Mouse (Mus musculus): ENCODE results near the gene Tubgcp5. TPM values are rescaled to one million over a fixed set of nuclear protein-coding genes. Genes with fewer than 3 reads are reported as not detected.
"Not testable (repeated sequence)": the region's sequence is repeated elsewhere in the genome, so short reads cannot be mapped to it uniquely, and the experiment has no call there.

The Tubgcp5 gene
- polyA plus RNA-seq (2012; rRNA removed), result 4.6 and 5.1 TPM in 2 replicates

DNA sequence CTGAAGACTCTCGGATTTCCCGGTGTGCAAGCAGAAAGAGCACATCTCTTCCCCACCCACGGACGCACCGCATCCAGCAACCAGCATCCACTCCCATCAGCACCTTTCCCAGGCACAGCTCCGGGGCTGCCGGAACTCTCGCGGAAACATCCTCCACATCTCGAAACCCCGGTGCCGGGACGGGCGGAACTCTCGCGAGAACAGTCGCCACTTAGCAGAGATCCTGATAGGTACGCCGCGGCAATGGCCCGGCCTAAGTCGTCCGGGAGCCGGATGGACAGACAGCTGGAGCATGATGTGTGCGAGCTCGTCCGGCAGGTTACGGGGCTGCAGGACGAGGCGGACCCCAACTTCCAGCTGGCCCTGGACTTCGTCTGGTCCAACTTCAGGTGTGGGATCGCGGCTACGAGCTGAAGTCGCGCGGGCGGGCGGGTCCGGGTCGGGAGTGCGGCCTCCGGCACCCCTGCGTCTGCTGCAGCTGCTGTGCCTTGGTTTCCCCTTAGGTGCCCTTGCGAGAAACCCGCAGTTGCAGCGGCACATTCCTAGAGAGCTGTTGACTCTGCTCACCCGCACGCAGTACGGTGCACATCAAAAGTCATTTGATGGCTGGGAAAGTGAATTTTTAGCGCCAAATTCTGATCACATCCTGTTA is at the start of gene Tubgcp5:
Tubgcp5 (plus strand) TSS at position 203 of the 652 bp plus-strand sequence.
- DNase-seq (ENCODE audit: low read depth), result peak; percentile 49

DNA sequence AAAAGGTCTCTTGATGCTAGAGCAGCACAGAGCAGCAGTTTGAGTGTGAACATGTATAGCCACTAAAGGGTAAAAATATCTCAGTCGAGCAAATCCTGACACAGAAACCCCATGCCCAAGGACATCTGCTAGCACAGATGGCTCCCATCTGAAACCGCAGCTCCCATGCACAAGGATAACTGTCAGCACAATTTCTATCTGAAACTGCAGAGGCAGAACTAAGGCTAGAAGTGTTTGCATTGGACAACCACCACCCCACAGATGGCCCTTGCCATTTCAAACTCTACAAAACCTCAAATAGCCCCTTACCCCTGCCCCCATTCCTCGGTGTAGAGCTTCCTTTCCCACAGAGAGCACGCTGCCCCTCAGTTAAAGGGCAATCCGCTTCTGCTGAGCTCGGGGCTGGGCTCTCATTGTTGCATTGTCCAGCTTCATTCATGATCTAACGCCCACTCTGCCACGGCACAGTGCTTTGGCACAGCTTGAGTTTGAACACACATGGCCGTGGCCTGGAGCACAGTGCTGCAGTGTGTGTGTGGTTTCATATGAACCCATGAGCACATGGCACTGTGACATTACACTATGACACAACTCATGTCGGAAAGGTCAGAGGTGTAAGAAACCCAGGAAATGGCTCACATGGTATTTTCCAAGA is 49.3 kb upstream of the Tubgcp5 start:
- DNase-seq (ENCODE audit: low read depth), result no peak

DNA sequence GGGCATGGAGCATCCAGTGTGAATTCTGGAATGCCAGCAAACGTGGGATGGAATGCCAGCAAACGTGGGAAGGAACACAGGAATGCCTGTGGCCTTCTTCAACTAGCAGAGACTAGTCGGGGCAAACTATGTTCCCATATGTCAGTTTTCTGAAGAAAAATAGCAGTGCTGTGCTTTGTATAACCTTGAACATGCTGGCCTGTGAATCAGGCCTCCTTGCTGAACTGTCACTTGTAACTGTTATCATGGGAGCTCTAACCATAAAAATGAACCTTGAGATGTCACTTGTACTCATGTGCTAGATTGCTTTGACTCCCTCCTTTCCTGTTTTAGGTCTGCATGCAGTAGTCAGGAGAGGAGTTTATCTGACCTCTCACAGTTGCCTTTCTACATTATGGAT is 43.1 kb upstream of the Tubgcp5 start:
- DNase-seq (ENCODE audit: low read depth), result no peak

DNA sequence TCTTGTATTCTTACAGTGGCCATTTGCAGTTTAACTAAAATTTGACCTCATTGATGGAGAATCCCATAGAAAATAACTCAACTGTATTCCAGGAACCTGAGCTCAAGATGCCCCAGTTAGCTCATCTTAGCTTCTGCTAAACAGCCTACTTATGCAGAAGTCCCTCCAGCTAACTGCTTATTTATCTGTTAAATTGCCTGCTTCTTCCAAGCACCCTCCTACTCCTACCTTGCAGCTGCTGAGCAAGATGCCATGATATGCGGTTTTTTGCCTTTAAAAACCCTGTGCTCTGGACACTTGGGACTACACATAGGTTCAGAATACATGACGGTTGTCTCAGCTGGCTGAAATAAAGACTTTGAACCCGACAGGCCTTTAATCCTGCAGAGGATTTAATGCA is 34.6 kb upstream of the Tubgcp5 start:
- no peak for DNase-seq (ENCODE audit: low read depth)

DNA sequence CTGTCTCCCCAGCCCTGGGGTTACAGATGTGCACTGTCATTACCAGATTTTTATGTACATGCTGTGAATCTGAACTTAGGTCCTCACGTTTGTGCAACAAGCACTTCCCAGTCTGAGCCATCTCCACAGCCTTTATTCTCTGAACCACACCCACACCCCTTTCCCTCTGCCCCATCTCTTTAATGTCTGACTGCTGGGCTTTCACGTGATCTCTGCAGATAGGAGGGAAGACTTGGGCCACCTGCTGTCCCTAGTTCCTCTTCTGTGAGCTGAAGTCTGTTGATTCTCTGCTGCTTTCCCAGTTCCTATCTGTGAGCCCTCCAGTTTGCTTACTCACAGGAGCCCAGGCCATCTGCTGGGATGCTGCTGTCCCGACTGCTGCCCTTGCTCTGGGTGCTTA is 26.0 kb upstream of the Tubgcp5 start, which contains the start of gene Siglech:
Siglech (plus strand) TSS at position 253 of the 400 bp plus-strand sequence.
- no peak for DNase-seq (ENCODE audit: low read depth)

DNA sequence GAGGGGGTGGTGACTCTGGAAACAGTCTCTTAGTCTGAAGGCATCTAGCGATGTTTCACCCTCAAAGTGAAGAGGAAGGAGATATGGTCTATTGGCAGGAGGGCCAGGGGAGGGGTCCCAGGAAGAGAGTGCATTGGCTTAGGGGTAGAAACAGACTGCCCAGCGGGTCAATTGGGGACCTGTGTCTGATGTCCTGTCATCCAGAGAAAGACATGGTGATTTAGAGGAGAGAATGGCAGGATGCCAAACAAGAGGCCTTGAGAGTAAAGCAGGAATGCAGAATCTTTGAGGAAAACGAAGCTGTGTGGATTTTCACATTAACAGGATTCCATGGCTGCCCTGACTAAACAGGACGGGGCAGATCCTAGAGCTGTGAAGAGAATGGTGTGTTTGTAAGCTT is 13.9 kb upstream of the Tubgcp5 start:
- DNase-seq (ENCODE audit: low read depth), result no peak

DNA sequence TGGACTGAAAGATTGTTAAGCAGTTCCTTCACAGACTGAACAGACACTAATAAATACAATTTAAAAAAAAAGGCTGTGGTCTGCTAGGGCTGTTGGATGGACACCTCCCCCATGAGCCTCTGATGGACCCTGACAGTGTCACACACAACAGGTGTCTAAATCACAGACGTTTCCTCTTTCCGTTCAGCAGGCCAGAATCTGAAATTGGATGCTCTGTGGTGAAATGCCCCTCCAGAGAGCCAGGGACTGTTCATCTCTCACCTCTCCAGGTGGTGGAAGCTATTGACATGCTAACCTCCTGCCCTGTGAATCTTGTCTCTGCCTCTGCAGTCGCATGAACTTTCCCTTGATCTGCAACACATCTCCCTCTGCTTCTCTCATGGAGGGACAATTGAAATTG is 11.5 kb upstream of the Tubgcp5 start:
- no peak for DNase-seq (ENCODE audit: low read depth)

DNA sequence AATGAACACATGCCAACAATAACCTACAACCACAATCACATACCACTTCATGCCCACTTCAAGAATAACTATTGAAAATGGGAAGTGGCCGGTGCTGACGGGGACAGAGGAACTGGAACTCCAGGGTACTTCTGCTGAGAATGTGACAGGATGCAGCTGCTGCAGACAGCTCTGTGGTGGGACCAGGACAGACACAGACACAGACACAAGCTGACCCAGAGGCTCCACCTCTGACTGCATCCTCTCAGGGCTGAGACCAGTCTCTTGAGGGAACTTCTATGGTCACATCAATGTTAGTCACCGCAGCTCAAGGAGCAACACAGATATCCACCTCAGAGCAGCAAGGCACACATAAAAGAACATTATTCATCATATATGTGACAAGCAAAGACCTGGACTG is 9.4 kb upstream of the Tubgcp5 start:
- no peak for DNase-seq (ENCODE audit: low read depth)

DNA sequence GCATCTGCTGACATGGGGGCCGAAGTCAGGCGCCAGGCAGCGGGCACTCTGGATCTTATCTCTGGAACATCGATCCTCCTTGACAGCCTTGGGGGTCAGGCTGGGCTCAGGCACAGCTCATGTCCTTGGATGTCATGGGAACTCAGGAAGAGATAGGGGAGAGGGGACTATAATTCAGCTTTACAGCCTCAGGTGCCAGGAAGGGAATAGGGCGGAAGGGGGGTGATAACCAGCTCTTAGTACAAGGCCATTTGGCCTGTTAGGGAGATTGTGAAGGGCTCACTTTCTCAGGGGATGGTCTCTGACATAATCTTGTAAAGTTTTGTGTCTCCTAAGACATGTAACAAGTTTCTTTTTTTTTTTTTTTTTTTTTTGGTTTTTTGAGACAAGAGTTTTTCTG is 3.4 kb upstream of the Tubgcp5 start:
- not testable (repeated sequence) for DNase-seq (ENCODE audit: low read depth)

DNA sequence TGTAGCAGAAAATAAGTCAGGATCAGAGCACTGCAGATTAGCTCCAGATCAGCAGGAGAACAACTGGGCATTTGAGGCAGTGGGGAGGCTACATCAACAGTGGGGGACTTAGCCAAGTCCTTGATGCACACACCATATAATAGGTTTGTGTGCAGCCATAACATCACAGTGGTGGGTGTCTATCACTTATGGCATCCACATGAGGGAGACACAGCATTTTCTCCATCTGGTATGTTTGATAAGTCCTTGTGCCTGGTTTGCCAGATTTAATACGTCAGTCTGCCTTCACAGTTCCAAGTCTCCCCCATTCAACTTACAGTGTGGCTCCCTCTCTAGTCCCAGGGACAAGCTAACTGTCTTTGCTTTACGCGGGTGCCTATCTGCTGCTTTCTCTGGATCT is 1.7 kb upstream of the Tubgcp5 start:
- DNase-seq (ENCODE audit: low read depth), result no peak

DNA sequence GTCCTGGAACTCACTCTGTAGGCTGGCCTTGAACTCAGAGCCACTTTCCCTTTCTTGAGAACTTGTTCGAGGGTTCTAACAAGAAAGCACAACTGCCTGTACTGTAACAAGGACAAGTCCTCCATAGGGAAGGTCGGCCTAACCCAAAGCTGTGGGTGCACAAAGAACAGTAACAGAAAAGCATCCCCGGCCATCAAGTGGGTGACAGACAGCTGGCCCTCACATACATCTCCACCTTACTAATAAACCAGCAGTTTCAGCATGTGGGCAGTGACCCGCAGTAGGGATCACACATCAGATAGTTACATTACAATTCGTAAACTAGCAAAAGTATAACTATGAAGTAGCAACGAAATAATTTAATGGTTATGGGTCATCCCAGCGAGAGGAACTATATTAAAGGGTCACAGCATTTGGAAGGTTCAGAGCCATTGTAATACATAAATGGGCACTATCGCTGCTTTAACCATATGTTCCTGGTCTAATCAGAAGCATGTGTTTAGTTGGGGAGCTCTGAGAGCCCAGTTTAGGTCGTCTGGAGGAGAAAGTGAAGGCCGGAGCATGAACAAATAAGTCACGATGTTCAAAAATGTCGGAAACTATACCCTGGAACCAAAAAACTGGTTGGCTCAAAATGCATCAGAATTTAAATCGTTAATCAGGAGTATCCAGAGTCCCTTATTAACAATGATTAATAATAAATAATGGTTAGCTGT is 560 bp upstream of the Tubgcp5 start:
- no peak for DNase-seq (ENCODE audit: low read depth)

DNA sequence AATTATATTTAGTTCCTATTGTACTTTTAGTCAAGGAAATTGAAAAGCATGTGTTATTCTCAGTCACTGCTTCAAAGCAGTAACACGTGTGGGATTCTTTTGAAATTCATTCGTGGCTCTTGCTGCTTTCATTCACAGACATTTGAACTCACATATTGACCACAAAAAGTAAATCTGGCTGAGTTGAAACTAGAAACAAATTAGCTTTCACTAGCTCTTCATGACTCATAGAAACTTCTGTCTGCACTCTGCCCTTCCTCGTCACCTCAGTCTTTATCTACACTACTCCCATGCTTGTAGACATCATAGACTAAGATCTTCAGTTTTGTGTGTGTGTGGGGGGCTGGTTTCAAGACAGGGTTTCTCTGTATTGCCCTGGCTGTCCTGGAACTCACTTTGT is 6.0 kb downstream of the Tubgcp5 start:
- no peak for DNase-seq (ENCODE audit: low read depth)

DNA sequence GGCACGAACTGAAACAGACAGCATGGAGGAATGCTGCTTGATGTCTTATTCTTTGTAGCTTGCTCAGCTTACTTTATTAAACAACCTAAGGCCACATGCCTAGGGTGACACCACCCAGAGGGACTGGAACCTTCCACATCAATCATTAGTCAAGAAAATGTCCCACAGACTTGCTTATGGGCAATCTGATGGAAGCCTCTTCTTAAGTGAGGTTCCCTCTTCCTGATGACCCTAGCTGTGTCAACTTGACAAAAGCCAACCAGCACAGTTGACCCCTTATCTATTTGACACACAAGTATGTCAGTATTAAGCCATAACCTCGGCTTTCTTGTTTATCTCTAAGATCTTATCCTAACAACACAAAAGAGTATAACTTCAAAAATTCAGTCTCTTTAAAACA is 16.0 kb downstream of the Tubgcp5 start:
- no peak for DNase-seq (ENCODE audit: low read depth)

DNA sequence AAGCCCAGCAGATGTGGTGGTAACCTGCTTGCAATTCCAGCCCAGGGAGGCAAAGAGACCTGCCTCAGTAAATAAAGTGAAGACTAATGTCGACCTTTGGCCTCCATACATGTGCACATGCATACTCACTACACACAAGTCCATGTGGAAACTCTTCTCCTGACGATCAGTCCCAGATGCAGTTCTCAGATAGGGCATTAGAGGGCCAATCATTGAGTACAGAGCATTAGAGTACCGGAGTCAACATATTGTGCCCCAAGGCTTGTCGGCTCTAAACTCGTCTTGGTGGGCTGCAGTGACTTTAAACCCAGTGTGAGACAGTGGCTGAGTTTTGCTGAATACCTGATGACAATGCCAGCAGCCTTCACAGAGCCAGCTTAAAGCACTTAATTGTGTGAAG is 30.5 kb downstream of the Tubgcp5 start:
- no peak for DNase-seq (ENCODE audit: low read depth)

DNA sequence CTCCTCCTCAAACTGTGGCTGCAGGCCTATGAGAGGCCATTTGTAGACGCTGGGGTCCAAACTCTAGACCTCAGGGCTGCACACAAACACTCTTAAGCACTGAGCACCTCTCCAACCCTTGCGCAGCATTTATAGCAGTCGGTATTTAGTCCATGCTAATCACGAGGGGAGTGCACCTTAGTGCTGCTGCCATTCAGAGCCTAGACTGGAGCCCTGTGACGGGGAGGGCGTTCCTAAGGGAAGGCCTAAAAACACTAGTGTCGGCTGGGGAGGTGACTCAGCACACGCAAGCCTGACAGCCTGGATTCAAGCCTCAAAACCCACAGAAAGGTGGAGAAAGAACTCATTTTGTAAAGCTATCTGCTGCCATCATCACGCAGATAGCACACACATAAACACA is 33.6 kb downstream of the Tubgcp5 start:
- no peak for DNase-seq (ENCODE audit: low read depth)

DNA sequence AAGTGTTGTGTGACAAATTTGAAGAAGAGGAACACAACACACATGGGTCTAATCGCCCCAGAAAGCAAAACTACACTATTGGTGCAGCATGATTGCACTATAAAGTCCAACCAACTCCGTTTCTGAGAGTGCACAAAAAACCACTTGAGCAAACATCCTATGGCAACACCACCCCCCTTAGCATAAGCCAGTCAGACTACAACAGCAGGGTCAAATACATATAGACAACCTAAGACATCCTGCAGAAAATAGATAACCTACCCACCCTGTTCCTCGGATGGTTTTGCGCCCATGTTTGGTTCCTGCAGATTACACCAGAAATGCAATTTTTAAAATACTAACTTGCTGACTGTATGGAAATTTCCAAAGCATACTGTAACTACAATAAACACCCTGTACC is 42.9 kb downstream of the Tubgcp5 start:
- DNase-seq (ENCODE audit: low read depth), result no peak

DNA sequence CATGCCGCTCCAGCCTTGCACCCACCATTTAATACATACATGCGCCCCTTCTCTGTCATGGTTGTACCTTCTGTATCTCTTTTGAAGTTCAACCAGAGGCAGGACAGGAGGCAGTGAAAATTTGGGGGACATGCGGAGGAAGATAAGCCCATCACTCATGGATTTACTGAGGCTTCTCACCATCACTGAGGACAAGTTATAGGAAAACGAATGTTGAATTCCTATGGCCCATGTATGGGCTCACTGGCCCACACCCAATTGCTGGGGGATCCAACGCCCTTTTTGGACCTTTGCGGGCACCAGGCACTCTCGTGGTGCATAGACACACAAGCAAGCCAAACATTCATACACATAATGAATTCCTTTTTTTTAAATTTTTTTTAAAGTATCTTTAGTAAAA is 47.5 kb downstream of the Tubgcp5 start, which contains the start of gene Cyfip1:
Cyfip1 (plus strand) TSS at position 301 of the 400 bp plus-strand sequence.
- no peak for DNase-seq (ENCODE audit: low read depth)

DNA sequence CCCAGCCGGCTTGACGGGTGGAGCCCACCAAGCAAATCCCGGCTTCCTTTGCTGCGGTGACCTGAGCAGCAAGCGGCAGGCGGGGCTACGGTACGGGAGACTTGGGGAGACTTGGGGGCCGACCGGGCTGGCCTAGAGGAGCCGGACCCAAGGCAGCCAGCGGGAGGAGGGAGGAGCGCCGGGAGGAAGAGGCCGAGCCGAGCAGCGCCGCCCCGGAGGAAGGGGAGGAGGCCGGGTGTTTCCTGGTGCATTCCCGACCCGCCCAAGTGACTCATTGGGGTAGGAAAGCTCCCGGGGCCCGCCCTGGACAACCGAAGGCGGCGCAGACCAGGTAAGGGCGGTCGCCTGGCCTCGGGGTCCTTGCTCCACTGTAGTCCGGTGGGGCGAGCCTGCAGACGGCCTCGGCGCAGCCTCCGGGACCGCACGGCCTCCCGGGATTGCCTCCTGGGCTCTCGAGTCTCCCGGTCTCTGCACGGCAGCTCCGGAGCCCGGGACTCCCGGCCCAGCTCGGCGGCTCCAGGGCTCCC is 48.1 kb downstream of the Tubgcp5 start:
- no peak for DNase-seq (ENCODE audit: low read depth)

DNA sequence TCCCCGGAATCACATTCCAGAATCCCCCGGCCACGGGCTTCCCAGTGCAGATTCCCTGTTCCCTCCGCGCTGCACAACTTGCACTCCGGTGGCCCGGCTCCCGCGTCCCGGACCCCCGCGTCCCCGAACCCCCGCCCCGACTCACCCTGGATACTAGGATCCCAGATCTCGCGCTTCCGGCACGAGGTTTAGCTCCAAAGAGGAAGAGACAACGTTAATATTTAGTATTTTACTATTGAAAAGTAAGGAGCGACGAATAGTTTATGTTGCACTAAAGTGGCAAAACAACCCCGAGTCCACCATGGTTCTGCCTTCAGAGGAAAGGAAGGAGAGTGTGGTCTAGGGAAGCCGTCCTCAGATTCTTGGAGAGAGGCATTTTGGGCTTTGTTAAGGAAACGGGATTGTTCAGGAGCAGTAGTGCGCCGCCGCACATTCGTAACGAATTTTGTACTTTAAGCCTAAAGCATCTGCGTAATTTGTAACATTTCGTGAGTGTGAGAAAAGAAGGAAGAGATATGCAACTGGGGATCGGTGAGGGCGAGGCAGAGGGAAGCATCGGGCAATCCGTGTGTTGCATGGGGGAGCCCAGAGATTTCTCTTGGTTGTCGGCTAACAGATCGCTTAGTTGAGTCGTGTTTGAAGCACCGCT is 48.7 kb downstream of the Tubgcp5 start:
- DNase-seq (ENCODE audit: low read depth), result no peak

DNA sequence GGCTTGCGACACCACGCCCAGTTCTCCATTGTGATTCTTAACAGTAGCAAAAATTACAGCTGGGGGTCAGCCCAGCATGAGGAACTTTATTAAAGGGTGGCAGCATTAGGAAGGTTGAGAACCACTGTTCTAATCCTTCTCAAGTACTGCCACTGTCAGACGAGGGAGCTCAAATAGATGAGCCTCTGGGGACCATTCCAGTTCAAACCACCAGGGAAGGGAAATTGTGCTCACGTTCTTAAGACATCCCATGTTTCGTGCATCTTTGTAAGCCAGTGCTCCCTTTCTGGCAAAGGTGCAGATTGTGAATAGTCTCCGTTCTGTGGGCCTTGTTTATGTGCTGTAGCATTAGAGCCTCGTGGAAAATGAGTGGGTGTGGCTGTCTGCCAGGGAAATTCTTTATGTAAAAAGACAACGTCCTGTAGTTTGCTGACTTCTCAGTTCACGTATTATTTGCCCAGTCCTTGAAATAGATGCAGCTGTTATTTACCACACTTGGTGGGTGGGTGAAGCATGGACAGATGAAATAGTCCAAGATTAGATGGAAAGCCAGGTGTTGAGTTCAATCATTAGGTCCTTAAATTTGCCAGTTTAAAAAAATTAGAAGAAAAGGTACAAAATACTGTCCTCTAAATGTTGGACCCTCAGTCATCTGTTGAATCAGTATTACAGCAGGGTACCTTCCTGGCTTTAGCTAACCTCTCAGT is 52.8 kb downstream of the Tubgcp5 start:
- DNase-seq (ENCODE audit: low read depth), result no peak

DNA sequence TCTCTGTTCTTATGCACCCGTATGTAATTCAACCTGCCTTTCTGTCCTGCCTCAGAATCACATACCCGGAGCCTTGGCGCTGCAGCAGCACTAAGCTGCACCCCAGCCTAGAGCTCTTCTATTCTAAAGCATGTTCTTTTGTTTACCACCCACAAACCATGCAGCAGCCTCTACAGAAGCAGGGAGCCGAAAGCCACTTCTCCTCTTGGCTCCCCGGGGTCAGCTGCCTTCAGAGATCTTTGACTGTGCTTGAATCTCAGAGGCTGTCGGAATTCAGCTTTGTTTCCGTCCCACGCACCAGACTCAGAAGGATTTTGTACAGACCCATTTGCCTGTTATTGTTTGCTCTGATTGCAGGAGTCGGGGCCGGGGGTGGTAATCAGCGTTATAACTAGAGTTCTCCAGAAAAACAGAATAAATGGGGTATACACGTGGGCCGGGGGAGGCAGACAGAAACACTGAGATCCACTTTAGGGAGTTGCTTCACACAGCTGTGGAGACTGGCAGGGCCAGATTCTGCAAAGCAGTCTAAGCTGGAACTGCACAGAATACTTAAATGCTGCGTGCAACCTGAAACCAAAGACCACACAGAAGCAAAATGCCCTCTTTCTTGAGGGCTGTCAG is 56.1 kb downstream of the Tubgcp5 start:
- no peak for DNase-seq (ENCODE audit: low read depth)
